Mouse (Mus musculus): ENCODE results near the gene Kcnt2.
A peak's percentile ranks its signal among the peaks of the same experiment; 100 is the strongest.

Kcnt2 gene

GRCm38 (mm10) chr1:140245876-140246597 lies at the start of gene Kcnt2:
Gene Kcnt2 (plus strand): TSS chr1:140246158.
- peak; percentile 11 for DNase-seq

- DNase-seq: no peak
These were observed 40.6 kb upstream of the Kcnt2 start for GRCm38 (mm10) chr1:140205329-140205728.

- no peak for DNase-seq
These were observed 20.7 kb upstream of the Kcnt2 start for GRCm38 (mm10) chr1:140225221-140225620.

GRCm38 (mm10) chr1:140226673-140227072 lies 19.3 kb upstream of the Kcnt2 start:
- no peak for DNase-seq

GRCm38 (mm10) chr1:140245465-140245864 lies 493 bp upstream of the Kcnt2 start:
- DNase-seq: peak; percentile 34

- no peak for DNase-seq
These were observed 18.7 kb downstream of the Kcnt2 start for GRCm38 (mm10) chr1:140264696-140265095.

GRCm38 (mm10) chr1:140266047-140266446 lies 20.1 kb downstream of the Kcnt2 start:
- DNase-seq: no peak

- no peak for DNase-seq
These were observed 20.8 kb downstream of the Kcnt2 start for GRCm38 (mm10) chr1:140266643-140267286.

- no peak for DNase-seq
These were observed 21.3 kb downstream of the Kcnt2 start for GRCm38 (mm10) chr1:140267288-140267687.

GRCm38 (mm10) chr1:140273624-140274023 lies 27.7 kb downstream of the Kcnt2 start:
- DNase-seq: no peak

- no peak for DNase-seq
These were observed 29.9 kb downstream of the Kcnt2 start for GRCm38 (mm10) chr1:140275813-140276212.

- no peak for DNase-seq
These were observed 47.2 kb downstream of the Kcnt2 start for GRCm38 (mm10) chr1:140293140-140293539.

GRCm38 (mm10) chr1:140295482-140295881 lies 49.5 kb downstream of the Kcnt2 start:
- DNase-seq: no peak

GRCm38 (mm10) chr1:140304244-140304643 lies 58.3 kb downstream of the Kcnt2 start:
- no peak for DNase-seq

- no peak for DNase-seq
These were observed 59.4 kb downstream of the Kcnt2 start for GRCm38 (mm10) chr1:140305344-140305743.

- no peak for DNase-seq
These were observed 60.4 kb downstream of the Kcnt2 start for GRCm38 (mm10) chr1:140306339-140306738.

GRCm38 (mm10) chr1:140310739-140311138 lies 64.8 kb downstream of the Kcnt2 start:
- no peak for DNase-seq

- DNase-seq: no peak
These were observed 79.1 kb downstream of the Kcnt2 start for GRCm38 (mm10) chr1:140325088-140325487.

- DNase-seq: no peak
These were observed 80.8 kb downstream of the Kcnt2 start for GRCm38 (mm10) chr1:140326709-140327108.

GRCm38 (mm10) chr1:140333702-140334101 lies 87.7 kb downstream of the Kcnt2 start:
- DNase-seq: peak; percentile 22

- DNase-seq: peak; percentile 56
These were observed 92.5 kb downstream of the Kcnt2 start for GRCm38 (mm10) chr1:140338417-140338816.

- peak; percentile 14 for DNase-seq
These were observed 93.4 kb downstream of the Kcnt2 start for GRCm38 (mm10) chr1:140339368-140339767.

GRCm38 (mm10) chr1:140364787-140365186 lies 118.8 kb downstream of the Kcnt2 start:
- no peak for DNase-seq

GRCm38 (mm10) chr1:140373532-140373931 lies 127.6 kb downstream of the Kcnt2 start:
- no peak for DNase-seq

GRCm38 (mm10) chr1:140378791-140379190 lies 132.8 kb downstream of the Kcnt2 start:
- no peak for DNase-seq
